Mouse (Mus musculus): ENCODE results near the gene Cd200r4. TPM values are rescaled to one million over a fixed set of nuclear protein-coding genes. Genes with fewer than 3 reads are reported as not detected.
"Not testable (repeated sequence)": the region's sequence is repeated elsewhere in the genome, so short reads cannot be mapped to it uniquely, and the experiment has no call there.

Cd200r4 gene
- total RNA-seq (2015; ENCODE audit: low replicate concordance) = 3.2 TPM in 1 of 2 replicates, not detected in the other
- total RNA-seq (2017; ENCODE audit: low replicate concordance) = not detected in 2 replicates

DNA sequence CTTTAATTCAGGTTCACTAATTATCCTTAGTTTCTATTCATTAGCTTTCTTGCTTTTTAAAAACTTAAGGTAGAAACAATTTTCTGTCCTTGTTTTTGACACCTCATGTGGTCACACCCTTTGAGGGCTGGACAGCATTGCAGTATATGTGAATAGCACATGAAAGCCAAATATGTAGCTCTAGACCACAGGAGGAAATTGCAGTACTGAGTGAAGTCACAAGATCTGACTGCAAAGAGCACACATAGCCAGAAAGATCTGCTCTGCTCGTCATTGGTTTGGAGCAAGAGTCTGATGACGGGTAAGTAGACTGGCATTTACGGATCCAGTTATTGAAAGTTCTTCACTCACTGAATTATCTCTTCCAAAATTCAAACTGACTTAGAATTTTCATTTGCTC lies at the start of gene Cd200r4:
Gene Cd200r4 (plus strand): TSS at position 190 of the 400 bp plus-strand sequence.
- ATAC-seq (replicated peaks; ENCODE audit: low FRiP score, poor library complexity, severe bottlenecking) = no peak

GRCm38 (mm10) chr16:44761811-44762210 lies 49.7 kb upstream of the Cd200r4 start:
- no peak for ATAC-seq (replicated peaks; ENCODE audit: low FRiP score, poor library complexity, severe bottlenecking)

DNA sequence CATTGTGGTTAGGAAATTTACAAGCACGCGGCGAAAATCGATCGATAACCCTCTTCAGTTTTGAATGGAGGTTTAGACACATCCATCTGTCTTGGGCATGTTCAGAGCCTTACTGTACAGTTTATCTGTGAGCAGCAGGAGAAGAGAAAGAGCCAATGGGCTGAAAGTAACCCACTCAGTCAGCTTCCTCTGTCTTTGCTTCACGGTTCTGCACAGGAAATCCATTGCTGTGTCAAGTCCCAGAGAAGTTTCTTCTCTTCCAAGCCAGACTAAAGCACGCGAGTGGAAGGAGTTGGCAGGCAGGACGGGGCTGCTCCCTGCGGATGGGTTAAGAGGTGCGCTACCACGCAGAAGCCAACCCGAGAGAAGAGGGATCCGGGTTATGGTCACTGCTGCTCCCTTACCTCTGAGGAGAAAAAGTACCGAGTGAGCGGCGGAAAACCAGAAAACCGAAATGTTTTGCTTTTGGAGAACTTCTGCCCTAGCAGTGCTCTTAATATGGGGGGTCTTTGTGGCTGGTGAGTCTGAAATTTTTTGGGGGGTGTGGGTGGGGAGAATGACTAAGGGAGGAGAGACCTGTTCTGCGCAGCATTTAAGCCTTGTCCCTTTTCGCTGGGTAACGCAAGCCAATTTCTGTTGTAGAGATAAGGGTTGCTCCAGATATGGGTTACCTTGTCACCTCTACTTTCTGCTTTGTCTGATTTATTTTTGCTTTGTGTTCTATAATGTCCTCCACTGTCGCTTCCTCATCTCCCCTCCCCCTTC lies 45.8 kb upstream of the Cd200r4 start, which contains the start of gene Cd200r1:
Gene Cd200r1 (plus strand): TSS at position 182 of the 765 bp plus-strand sequence.
- no peak for ATAC-seq (replicated peaks; ENCODE audit: low FRiP score, poor library complexity, severe bottlenecking)

DNA sequence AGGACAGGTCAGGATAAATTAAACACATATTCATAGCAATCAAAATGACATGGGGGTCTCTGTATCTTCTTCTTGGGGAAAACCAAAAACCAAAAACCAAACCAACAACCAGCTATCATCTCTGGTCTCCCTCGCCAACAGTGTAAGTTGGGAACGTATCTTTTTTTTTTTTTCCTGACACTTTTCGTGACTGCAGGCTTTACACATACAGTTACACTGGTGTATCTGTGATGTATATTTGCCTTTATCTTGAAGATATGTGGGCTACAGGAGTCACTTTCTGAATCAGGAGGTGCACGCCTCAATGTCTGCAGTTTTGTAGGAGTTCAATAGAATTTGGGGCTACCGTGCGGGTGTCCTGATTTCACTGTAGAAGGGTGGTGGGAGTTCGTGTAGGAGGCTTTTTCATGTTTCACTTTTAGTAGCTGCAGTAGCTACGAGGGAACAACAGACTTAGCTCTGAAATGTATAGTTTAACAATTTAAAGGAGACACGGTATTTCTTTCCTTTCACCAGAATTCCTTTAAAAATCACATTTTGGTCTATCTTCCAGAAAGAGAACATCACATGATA lies 45.1 kb upstream of the Cd200r4 start:
- ATAC-seq (replicated peaks; ENCODE audit: low FRiP score, poor library complexity, severe bottlenecking) = no peak

- ATAC-seq (replicated peaks; ENCODE audit: low FRiP score, poor library complexity, severe bottlenecking) = no peak
These were observed 44.0 kb upstream of the Cd200r4 start for GRCm38 (mm10) chr16:44767506-44767905.

DNA sequence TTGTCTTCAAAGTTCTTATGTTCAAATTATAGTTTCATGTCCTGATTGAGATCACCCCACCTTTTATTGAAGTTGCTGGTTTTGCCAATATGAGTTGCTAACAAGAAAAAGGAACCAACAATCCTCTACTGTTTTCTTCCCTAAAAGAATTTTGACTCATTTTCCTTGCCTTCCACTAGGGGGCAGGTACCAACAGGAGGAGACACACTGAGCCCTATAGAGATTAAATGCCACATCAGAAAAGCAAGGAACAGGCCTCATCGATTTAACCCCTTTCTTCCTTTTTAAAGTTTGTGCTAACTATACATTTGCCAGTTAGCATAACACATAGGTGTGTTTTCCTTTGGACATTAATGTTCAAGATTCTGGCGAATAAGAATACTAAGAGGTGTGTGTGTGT lies 43.6 kb upstream of the Cd200r4 start:
- no peak for ATAC-seq (replicated peaks; ENCODE audit: low FRiP score, poor library complexity, severe bottlenecking)

GRCm38 (mm10) chr16:44772577-44772976 lies 39.0 kb upstream of the Cd200r4 start:
- no peak for ATAC-seq (replicated peaks; ENCODE audit: low FRiP score, poor library complexity, severe bottlenecking)

- ATAC-seq (replicated peaks; ENCODE audit: low FRiP score, poor library complexity, severe bottlenecking) = no peak
These were observed 37.9 kb upstream of the Cd200r4 start for GRCm38 (mm10) chr16:44773673-44774072.

- ATAC-seq (replicated peaks; ENCODE audit: low FRiP score, poor library complexity, severe bottlenecking) = no peak
These were observed 37.3 kb upstream of the Cd200r4 start for GRCm38 (mm10) chr16:44774201-44774600.

- no peak for ATAC-seq (replicated peaks; ENCODE audit: low FRiP score, poor library complexity, severe bottlenecking)
These were observed 32.9 kb upstream of the Cd200r4 start for GRCm38 (mm10) chr16:44778538-44779147.

DNA sequence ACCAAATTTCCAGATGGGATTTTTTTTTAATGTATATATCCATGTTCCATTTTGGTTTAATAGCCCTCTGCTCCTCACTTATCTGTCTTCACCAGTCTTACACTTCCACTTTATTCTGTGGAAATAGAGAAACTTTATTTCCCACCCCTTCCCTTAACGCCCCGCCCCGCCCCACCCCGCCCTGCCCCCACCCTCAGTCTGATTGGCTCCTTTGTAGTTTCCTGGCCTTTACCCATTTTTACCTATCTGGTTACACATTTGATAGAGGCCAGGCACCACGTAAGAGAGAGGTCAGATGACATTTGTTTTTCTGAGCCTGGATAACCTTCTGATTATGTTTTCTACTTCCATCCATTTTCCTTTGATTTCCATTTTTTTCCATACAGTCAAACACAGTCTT lies 32.0 kb upstream of the Cd200r4 start:
- no peak for ATAC-seq (replicated peaks; ENCODE audit: low FRiP score, poor library complexity, severe bottlenecking)

- ATAC-seq (replicated peaks; ENCODE audit: low FRiP score, poor library complexity, severe bottlenecking) = no peak
These were observed 30.8 kb upstream of the Cd200r4 start for GRCm38 (mm10) chr16:44780751-44781150.

DNA sequence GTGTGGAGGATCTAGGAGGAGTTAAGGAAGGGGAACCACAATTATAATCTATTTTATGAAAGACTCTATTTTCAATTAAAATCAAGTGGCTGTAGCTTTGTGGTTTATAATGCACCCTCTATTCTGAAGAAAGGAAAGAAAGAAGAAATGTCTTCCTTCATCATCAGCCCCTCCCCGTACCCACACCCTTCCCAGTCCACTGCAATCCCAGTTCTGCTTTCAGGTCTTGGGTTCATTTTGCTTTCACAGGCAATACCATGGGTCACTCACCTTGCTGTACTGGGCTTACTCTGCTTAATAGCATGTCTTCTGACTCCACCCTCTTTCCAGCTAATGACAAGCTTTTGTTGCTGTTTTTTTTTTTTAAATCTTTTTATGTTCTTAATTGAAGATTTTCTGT lies 24.6 kb upstream of the Cd200r4 start:
- ATAC-seq (replicated peaks; ENCODE audit: low FRiP score, poor library complexity, severe bottlenecking) = no peak

DNA sequence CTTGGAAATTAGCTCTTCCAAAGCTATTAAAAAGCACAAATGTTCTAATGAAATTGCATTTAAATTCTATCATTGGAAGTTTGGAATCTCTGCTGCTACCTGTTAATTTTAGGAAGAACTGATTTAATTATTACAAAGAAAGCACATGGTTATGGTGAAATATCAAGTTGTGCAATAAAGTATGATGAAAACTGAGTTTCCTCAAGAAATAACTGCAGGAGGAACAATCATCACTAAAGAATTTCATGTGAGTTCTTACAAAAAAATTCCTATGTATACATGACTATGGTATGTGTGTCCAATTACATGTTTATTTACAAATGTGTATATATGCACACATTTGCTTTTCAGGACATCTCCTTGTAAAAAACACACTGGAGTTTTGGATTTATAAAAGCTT lies 17.1 kb upstream of the Cd200r4 start:
- ATAC-seq (replicated peaks; ENCODE audit: low FRiP score, poor library complexity, severe bottlenecking) = no peak

- no peak for ATAC-seq (replicated peaks; ENCODE audit: low FRiP score, poor library complexity, severe bottlenecking)
These were observed 5.6 kb upstream of the Cd200r4 start for GRCm38 (mm10) chr16:44805976-44806375.

DNA sequence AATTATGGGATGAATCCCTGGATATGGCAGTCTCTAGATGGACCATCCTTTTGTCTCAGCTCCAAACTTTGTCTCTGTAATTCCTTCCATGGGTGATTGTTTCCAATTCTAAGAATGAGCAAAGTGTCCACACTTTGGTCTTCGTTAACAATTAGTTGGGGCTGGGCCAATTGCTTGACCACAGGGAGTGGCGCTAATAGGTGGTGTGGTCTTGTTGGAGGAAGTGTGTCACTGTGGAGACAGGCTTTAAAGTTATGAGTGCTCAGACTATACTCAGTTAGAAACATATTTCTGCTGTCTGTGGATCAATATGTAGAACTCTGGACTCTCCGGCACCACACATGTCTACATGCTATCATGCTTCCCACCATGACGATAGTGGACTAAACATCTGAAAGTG lies 1.3 kb upstream of the Cd200r4 start:
- ATAC-seq (replicated peaks; ENCODE audit: low FRiP score, poor library complexity, severe bottlenecking) = not testable (repeated sequence)

DNA sequence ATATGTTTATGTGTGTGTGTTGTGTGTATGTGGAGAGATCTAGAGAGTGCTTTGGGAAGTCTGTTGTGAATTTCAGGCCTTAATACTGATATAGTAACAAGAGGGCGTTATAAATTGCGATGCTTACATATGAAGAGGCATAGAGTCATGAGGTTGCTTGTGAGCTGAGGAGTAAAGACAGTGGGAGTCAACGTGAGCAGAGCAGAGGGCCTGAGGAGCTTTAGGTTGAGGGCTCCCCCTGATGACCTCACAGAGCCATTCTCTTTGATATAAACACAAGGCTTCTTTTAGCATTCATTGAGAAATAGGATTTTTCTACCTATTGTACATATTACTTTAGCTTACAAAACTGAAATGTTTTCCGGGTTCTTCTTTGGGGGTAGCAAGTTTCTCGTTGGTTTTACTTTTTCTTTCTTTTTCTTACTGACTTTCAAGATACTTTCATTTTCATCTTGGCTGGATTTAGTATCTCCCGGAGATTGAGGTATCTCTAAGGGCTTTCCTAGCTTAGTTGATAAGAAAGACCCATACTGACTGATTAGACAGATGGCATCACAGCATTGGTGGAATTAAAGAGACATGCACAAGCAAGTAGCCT lies 1.0 kb downstream of the Cd200r4 start:
- no peak for ATAC-seq (replicated peaks; ENCODE audit: low FRiP score, poor library complexity, severe bottlenecking)

DNA sequence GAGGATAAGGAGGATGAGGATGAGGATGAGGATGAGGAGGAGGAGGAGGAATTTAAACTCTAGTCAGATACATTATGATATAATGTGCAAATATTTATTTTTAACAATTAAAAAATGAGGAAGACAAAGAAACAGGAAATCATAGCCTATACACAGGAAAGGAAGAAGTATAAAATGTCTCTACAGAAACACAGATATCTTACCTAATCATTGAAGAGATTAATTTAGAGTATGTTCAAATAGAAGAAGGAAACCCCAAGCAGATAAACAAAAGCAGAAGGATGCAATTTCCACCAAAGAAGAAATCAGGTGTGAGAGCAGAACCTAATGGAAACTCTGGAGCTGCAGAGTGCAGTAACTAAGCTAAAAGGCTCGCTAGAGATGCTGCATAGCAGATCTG lies 6.5 kb downstream of the Cd200r4 start:
- ATAC-seq (replicated peaks; ENCODE audit: low FRiP score, poor library complexity, severe bottlenecking) = no peak

GRCm38 (mm10) chr16:44820545-44820944 lies 9.0 kb downstream of the Cd200r4 start:
- no peak for ATAC-seq (replicated peaks; ENCODE audit: low FRiP score, poor library complexity, severe bottlenecking)

DNA sequence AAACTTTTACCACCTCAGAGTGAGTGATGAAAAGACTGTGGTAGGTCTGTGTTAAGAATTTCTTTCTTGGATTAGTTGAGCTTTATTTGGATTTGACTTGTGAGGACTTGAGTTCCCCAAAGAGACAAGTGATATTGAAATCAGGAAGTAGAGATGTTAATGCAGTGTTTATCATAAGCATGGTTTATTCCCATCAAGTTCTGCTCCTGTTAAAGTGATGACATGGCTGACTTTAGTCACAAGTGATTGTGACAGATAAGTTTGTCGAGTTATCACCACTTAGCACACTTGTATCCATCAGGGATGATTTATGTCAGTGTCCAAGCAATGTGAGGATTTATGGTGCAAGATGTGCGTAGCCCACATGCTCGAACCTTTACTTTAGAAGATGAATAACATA lies 20.8 kb downstream of the Cd200r4 start:
- ATAC-seq (replicated peaks; ENCODE audit: low FRiP score, poor library complexity, severe bottlenecking) = no peak

GRCm38 (mm10) chr16:44833189-44833588 lies 21.7 kb downstream of the Cd200r4 start:
- not testable (repeated sequence) for ATAC-seq (replicated peaks; ENCODE audit: low FRiP score, poor library complexity, severe bottlenecking)

All from erythroid progenitor cell, adult 5-6 weeks (primary cell).